Mouse (Mus musculus) limb, embryonic 11.5 days (tissue): Measurements from ENCODE around the gene Lrwd1. TPM values are rescaled to one million over a fixed set of nuclear protein-coding genes. Genes with fewer than 3 reads are reported as not detected.

Source experiments
- ATAC-seq: fragments of 200-750 bp; cut with Nextera tagmentation; 2 replicates; pipeline ENCODE4 v1.8.0; 2017; ENCODE audit warnings: low read depth; ENCODE audit not compliant: insufficient number of reproducible peaks, low FRiP score, low TSS enrichment
- DNase-seq: peaks from one replicate; pipeline ENCODE4 v3.0.0-alpha.2; 2015; ENCODE audit warnings: low spot score
- H3K27ac ChIP-seq: fragments of 300-500 bp; sonication (generic); replicated peaks from 2 replicates; pipeline ENCODE4 v1.5.1; 2014; ENCODE audit warnings: low read depth, mild to moderate bottlenecking, low read length
- H3K27me3 ChIP-seq: fragments of 300-500 bp; sonication (generic); 2 replicates; pipeline ENCODE4 v1.6.1; 2014; ENCODE audit warnings: mild to moderate bottlenecking, low read length, mixed read lengths; ENCODE audit not compliant: control insufficient read depth, insufficient read depth
- H3K36me3 ChIP-seq: fragments of 300-500 bp; sonication (generic); 2 replicates; pipeline ENCODE4 v1.6.1; 2014; ENCODE audit warnings: mild to moderate bottlenecking, low read length, moderate library complexity, mixed read lengths; ENCODE audit not compliant: control insufficient read depth, insufficient read depth
- H3K4me1 ChIP-seq: fragments of 300-500 bp; sonication (generic); 2 replicates; pipeline ENCODE4 v1.6.1; 2014; ENCODE audit warnings: low read length, mixed read lengths; ENCODE audit not compliant: control insufficient read depth, insufficient read depth
- H3K4me2 ChIP-seq: fragments of 300-500 bp; sonication (generic); 2 replicates; pipeline ENCODE4 v1.6.1; 2014; ENCODE audit warnings: low read depth, mild to moderate bottlenecking, moderate library complexity; ENCODE audit not compliant: severe bottlenecking
- H3K4me3 ChIP-seq: fragments of 300-500 bp; sonication (generic); 2 replicates; pipeline ENCODE4 v1.5.1; 2014; ENCODE audit warnings: low read depth, low read length
- H3K9ac ChIP-seq: fragments of 300-500 bp; sonication (generic); 2 replicates; pipeline ENCODE4 v1.6.1; 2014; ENCODE audit warnings: mild to moderate bottlenecking, low read length
- H3K9me3 ChIP-seq: fragments of 300-500 bp; sonication (generic); 2 replicates; pipeline ENCODE4 v1.6.1; 2016; ENCODE audit warnings: low read length; ENCODE audit not compliant: control insufficient read depth
- WGBS: fragments of 180-500 bp; shearing (Covaris S2); extraction: QIAGEN DNeasy Blood & Tissue Kit; methylation state at CpG from one replicate; pipeline ENCODE4 v1.1.7; 2014; 5-methylcytosine and 5-hydroxymethylcytosine counted together
- polyA plus RNA-seq: library from polyadenylated mRNA; unstranded; fragments of >200 nt; fragmentation: Nextera tagmentation; extraction: Ambion mirVana; gene quantifications from 2 replicates; pipeline ENCODE4 v1.2.1, GENCODE M21; 2014

The Lrwd1 gene
- polyA plus RNA-seq, 1 experiment from 2014 or later: 50.5 TPM

DNA sequence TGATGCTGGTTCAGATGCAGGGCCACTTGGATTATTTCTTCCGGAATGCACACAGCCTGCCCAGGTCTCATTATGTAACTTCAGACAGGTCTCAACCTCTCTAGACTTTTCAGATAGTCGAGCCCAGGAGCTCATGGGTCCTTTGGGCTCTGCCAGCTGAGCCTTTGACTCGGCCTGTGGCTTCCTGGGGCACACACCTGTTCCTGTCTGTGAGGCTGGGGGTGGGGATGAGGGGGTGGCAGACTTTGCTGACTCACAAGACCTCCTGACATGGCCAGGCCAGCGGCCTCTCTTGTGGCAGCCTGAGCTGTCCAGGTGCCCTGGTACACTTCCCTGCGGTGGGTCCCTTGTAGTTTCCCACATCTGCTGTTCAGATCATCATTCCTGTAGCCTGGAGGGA is 43.9 kb downstream of the Lrwd1 start:
- Histone ChIP-seq H3K4me1 (no peaks in the 10 kb centered on the region), H3K27me3 (0 out of 2 replicates have a peak, but pooled peaks cover 3% of the 10 kb centered on the region), H3K27ac (no peak overlapping the region), H3K9ac (no peak overlapping the region), H3K4me2 (no peak overlapping the region), H3K36me3 (no peaks in the 10 kb centered on the region), H3K4me3 (no peak overlapping the region), H3K9me3 (no peaks in the 10 kb centered on the region; the same call in 1 of the 2 replicates)
- ATAC-seq (no peak), DNase-seq (no peak)
- 72% methylated on average over 5 of the region's 5 CpGs for WGBS

DNA sequence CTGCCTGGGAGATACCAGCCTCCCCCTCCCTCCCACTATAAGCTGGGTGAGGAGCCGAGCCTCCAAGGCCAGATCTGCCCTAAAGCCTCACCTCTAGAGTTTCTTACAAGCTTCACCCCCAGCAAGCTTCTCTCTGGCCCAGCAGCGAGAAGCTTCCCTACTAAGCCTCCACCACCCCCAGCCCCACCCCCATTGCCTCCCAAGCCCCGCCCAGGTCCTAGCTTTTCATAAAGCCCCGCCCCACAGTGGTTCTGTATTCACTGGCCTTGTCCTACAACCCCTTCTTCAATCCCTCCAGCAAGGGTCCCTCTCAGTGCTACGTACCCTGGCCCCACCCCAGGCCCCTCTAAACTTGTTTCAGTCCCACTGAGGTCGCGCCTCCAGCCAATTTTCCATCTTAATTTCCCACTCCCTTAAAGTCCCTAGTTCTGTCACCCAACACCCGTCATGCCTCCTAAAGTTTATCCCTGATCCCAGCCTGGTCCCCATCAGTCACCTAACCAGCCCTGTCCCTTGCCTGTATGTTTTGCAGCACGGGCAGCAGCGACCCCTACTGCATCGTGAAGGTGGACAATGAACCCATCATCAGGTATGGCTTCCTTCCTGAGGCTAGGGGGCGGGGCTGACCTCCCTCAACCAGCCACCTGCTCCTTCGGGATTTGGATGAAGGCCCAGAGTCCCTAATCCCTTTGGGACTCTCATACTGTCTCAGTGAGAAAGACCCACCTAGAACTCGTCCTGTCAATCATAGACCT is 46.9 kb downstream of the Lrwd1 start:
- ATAC-seq (no peak), DNase-seq (no peak)
- Histone ChIP-seq H3K36me3 (no peaks in the 10 kb centered on the region), H3K4me1 (peaks cover 10% of the 10 kb centered on the region), H3K9me3 (no peaks in the 10 kb centered on the region; the same call in 1 of the 2 replicates), H3K4me2 (no peak overlapping the region), H3K9ac (no peak overlapping the region), H3K4me3 (no peak overlapping the region), H3K27ac (no peak overlapping the region), H3K27me3 (peaks cover 14% of the 10 kb centered on the region)
- 14% methylated on average over 14 of the region's 14 CpGs for WGBS

DNA sequence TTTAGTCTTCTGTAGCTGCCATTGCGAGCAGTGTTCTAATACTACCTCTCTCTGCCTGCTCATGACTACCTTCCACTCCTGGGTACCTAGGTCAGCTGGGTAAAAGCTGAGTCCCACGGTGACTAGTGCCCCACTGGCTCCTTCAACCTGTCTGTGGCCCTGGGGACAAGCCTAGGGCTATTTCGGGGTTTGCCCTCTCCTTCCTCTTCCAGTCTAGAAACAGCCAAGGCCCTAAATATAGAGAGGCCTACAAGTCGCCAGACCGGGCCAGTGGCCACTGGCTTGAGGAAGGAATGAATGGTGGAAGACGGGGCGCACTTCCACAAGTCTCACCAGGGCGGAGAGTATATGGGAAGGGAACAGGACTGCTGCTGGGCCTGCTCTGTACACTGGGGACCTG is 49.6 kb downstream of the Lrwd1 start:
- peaks cover 10% of the 10 kb centered on the region for H3K4me1 ChIP-seq
- H3K27ac ChIP-seq: no peak overlapping the region
- no peak overlapping the region for H3K9ac ChIP-seq
- DNase-seq (no peak), ATAC-seq (no peak)
- no peaks in the 10 kb centered on the region for H3K36me3 ChIP-seq
- H3K4me2 ChIP-seq: no peak overlapping the region
- H3K9me3 ChIP-seq: no peaks in the 10 kb centered on the region
- WGBS: 87% methylated on average over 8 of the region's 8 CpGs
- H3K4me3 ChIP-seq: no peak overlapping the region
- peaks cover 14% of the 10 kb centered on the region for H3K27me3 ChIP-seq

DNA sequence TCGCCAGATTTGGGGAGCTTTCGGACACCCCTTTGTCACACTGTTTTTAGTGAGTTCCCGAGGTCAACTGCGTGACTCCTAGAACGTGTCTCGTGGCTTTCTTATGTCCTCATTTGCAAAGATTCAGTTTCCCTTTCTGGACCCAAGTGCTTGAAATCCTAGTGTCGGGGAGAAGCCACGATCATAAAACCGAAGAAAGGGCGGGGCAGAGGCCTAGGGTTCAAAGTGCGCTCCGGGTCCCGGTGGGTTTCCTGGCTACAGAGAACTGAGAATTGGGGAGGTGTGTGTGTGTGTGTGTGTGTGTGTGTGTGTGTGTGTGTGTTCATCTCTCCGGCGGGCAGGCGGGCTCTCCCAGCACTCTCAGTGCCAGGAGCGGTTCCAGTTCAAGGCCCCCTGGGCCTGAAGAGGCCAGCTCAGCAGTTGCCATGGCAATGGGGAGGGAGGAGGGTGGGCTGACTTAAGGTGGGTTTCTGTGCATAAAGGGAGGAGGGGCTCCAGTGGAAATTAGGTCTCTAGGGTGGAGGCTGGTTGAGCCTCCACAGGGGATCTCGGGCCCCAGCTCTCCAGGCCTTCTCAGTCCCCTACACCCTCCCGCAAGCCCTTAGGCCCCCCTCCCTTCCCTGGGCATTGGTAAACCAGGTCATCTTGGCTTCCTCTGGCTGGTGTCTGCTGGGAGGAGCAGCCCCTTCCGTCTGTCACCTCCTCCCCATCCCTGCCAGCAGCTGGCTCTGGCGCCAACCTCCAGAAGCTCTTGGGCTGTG is 50.8 kb downstream of the Lrwd1 start:
- Histone ChIP-seq H3K9me3 (no peaks in the 10 kb centered on the region), H3K4me1 (peaks cover 10% of the 10 kb centered on the region), H3K27ac (no peak overlapping the region), H3K4me3 (peak overlapping the region; percentile 31; the same call in 1 of the 2 replicates), H3K4me2 (peak overlapping the region; percentile 53), H3K27me3 (peaks cover 14% of the 10 kb centered on the region), H3K36me3 (no peaks in the 10 kb centered on the region), H3K9ac (no peak overlapping the region)
- ATAC-seq (no peak), DNase-seq (peak; percentile 54)
- 7% methylated on average over 20 of the region's 21 CpGs for WGBS

DNA sequence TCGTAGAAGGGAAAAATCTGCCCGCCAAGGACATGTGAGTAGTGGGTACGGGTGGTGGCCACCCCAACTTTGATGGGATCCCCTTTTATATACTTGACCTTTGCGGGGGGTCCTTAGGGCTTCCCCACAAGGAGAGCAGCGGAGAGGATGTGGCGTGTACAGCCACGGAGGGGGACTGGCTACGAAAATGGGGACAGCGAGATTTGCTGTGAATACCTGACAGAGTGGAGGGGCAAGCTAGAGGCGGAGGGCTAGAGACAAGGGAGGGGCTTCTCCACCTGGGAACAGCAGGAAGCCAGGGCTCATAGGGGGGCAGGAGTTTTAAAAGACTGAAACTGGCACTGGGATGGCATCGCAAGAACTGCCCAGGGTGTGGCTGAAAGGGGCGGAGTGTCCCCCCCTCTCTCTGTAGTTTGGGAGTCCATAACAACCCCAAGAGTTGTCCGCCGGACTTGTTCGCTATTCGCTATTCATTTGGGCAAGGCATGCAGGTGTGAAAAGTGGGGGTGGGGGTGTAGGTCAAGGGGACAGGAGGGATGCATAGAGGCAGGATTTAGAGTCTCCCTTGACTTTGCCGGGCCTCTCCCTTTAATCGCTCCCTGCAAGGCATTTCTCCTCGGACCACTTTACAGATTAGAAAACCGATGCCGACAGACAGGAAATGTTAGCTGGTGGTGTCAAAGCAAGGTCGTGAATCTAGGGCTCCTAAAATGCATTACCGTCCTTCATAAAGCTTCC is 51.6 kb downstream of the Lrwd1 start:
- no peaks in the 10 kb centered on the region for H3K9me3 ChIP-seq
- no peak overlapping the region; the same call in 1 of the 2 replicates for H3K9ac ChIP-seq
- no peak overlapping the region for H3K27ac ChIP-seq
- under 1% methylated on average over 23 of the region's 23 CpGs for WGBS
- peaks cover 13% of the 10 kb centered on the region for H3K27me3 ChIP-seq
- peak overlapping the region; percentile 31 for H3K4me3 ChIP-seq
- H3K36me3 ChIP-seq: no peaks in the 10 kb centered on the region
- DNase-seq (no peak), ATAC-seq (peak; percentile 41; the same call in 1 of the 2 replicates)
- H3K4me1 ChIP-seq: peaks cover 10% of the 10 kb centered on the region
- H3K4me2 ChIP-seq: peak overlapping the region; percentile 53

DNA sequence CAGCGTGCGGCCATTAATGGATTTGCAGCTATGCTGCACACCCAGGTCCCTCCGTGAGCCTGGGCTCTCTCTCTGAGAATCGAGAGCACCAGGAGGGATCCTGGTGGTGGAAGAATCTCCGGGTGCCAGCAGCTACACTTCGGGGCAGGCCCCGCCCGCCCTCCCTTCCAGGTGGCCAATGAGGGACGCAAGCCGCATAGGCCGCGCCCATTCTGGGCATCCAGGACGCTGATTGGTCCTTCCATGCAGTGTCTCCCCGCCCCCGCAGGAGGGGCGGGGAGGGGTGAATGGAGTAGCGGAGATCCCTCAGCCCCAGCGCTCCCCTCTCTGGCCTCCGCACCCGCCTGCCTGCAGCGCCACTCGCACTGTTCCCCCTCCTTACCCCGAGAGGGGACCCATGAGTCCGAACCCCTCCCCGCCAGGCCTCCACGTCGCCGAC is 52.2 kb downstream of the Lrwd1 start, which contains the start of gene Rasa4:
Gene Rasa4 (plus strand): TSS at position 248 of the 439 bp plus-strand sequence.
- Histone ChIP-seq H3K27ac (no peak within 1 kb of the TSS), H3K4me1 (peaks cover 10% of the 10 kb centered on the region), H3K9me3 (no peaks in the 10 kb centered on the region), H3K4me3 (peak within 1 kb of the TSS; percentile 31), H3K9ac (no peak within 1 kb of the TSS; the same call in 1 of the 2 replicates), H3K27me3 (peaks cover 11% of the 10 kb centered on the region), H3K36me3 (no peaks in the 10 kb centered on the region), H3K4me2 (peak within 1 kb of the TSS; percentile 53)
- ATAC-seq (peak; percentile 95), DNase-seq (peak; percentile 92)
- WGBS: under 1% methylated on average over 27 of the region's 28 CpGs

DNA sequence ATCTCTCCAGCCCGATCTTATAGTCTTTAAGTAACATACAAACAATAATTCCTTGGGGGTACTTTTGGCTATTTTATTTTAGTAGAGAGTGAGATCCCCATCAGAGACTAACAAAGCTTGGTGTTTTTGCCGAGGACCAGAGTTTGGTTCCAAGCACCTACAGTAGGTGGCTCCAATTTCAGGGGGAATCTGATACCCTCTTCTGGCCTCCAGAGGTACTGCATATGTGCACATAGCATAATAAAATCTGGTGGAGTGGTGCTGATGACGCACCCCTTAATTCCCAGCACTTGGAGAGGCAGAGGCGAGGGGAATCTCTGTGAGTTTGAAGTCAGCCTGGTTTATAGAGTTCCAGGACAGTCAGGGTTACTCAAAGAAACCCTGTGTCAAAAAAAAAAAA is 53.5 kb downstream of the Lrwd1 start:
- no peak for ATAC-seq
- no peak for DNase-seq
- 79% methylated on average over 4 of the region's 4 CpGs for WGBS

DNA sequence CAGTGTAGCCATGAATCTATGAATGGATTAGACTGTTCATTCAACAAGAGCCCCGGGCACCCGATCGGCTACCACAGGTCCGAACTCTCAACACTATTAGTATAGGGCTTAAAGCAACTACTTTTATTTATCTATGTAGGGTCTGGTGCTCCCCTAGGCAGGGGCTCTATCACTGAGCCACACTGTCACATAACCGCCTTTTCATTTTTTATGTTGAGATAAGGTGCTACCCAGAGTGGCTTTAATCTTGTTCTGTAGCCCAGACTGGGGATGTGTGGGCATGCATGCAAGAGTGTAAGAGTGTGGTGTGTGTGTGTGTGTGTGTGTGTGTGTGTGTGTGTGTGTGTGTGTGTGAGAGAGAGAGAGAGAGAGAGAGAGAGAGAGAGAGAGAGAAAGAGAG is 57.7 kb downstream of the Lrwd1 start:
- Histone ChIP-seq H3K36me3 (no peaks in the 10 kb centered on the region), H3K9ac (no peak overlapping the region), H3K27ac (no peak overlapping the region)

More for the DNA sequence above, 53.5 kb downstream of the Lrwd1 start:
- Histone ChIP-seq H3K4me1 (peaks cover 10% of the 10 kb centered on the region), H3K27ac (no peak overlapping the region), H3K9me3 (no peaks in the 10 kb centered on the region), H3K9ac (no peak overlapping the region), H3K36me3 (no peaks in the 10 kb centered on the region), H3K4me2 (no peak overlapping the region), H3K27me3 (peaks cover 11% of the 10 kb centered on the region), H3K4me3 (no peak overlapping the region)

More for the DNA sequence above, 57.7 kb downstream of the Lrwd1 start:
- Histone ChIP-seq H3K9me3 (no peaks in the 10 kb centered on the region), H3K4me2 (no peak overlapping the region), H3K4me3 (no peak overlapping the region), H3K4me1 (no peaks in the 10 kb centered on the region), H3K27me3 (no peaks in the 10 kb centered on the region)
- ATAC-seq (no peak), DNase-seq (no peak)
- 87% methylated on average over 5 of the region's 5 CpGs for WGBS
